Mouse (Mus musculus): Measurements from ENCODE around the gene AI481877.

- TF ChIP-seq CTCF (IDR thresholded peaks at IDR 0.05) (no peak), POLR2A (IDR thresholded peaks at IDR 0.05; ENCODE audit: insufficient read depth, low read depth, low read length) (no peak)
These were observed 141.7 kb downstream of the AI481877 start for GRCm38 (mm10) chr4:58997081-58997480.

All from heart, adult 2 months (tissue).